Mouse (Mus musculus): Measurements from ENCODE around the gene Cdc27. TPM values are rescaled to one million over a fixed set of nuclear protein-coding genes. Genes with fewer than 3 reads are reported as not detected.

Gene Cdc27
- polyA plus RNA-seq (2015; fragmentation: Illumina TruSeq; extraction: RNeasy Lipid Tissue Mini Kit (QIAGEN cat#74804); ENCODE audit: insufficient read depth, low read depth, low replicate concordance), result 3.2 TPM

GRCm38 (mm10) chr11:104550406-104550974 lies at the start of gene Cdc27, which contains the start of gene Myl4:
Cdc27 (minus strand) TSS chr11:104550620.
Myl4 (plus strand) TSS chr11:104550663.

DNA sequence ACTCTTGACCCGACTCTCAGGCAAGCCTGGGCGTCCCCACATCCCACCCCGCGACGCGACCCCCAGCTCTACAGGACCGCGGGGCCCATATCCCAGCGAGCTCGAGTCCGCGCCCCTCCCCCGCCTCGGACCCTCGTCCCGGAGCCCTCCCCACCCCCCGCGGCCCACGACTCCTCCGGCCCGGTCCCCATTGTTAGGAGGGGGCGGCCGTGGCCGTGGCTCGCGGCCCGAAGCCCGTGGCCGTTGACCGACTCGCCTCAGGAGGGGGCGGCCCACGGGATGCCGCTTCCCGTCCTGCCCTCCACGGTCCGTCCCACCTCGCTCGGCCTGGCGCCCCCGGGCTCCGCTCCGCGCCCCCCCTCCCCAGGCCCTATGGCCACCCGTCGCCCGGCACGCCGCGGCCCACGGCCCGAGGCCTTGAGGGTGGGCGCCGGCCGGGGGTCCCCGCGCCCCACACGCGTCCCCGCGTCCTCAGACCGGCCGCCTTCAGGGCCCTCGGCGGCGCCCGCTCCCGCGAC lies 81.6 kb downstream of the Cdc27 start, which contains the start of gene Kansl1:
Gene Kansl1, minus strand, starts transcription at position 111 of the 518 bp plus-strand sequence.

Other genes starting within 250 kb of the Cdc27 start
- gene Kansl1, start 81.8 kb downstream of the Cdc27 start, polyA plus RNA-seq (2015; fragmentation: Illumina TruSeq; extraction: RNeasy Lipid Tissue Mini Kit (QIAGEN cat#74804); ENCODE audit: insufficient read depth, low read depth, low replicate concordance), result 9.0 TPM
- not detected for gene Myl4, start within 50 bp of the Cdc27 start, polyA plus RNA-seq (2015; fragmentation: Illumina TruSeq; extraction: RNeasy Lipid Tissue Mini Kit (QIAGEN cat#74804); ENCODE audit: insufficient read depth, low read depth, low replicate concordance)
- 2.5 TPM for gene Itgb3, start 57.4 kb upstream of the Cdc27 start, polyA plus RNA-seq (2015; fragmentation: Illumina TruSeq; extraction: RNeasy Lipid Tissue Mini Kit (QIAGEN cat#74804); ENCODE audit: insufficient read depth, low read depth, low replicate concordance)
- gene Gm11639, start 135.1 kb upstream of the Cdc27 start, polyA plus RNA-seq (2015; fragmentation: Illumina TruSeq; extraction: RNeasy Lipid Tissue Mini Kit (QIAGEN cat#74804); ENCODE audit: insufficient read depth, low read depth, low replicate concordance), result not detected

Measured in pancreas, adult 10 weeks (tissue).